Mouse (Mus musculus) bone marrow, adult 2 months (tissue): Measurements from ENCODE around the gene Arf4.

Experiments
- CTCF ChIP-seq: fragments of 200-500 bp; IDR thresholded peaks from 2 replicates; pipeline ENCODE4 v1.5.1; 2011; ENCODE audit warnings: low read length, control low read depth; ENCODE audit not compliant: control insufficient read depth, insufficient read depth
- POLR2A ChIP-seq: fragments of 200-500 bp; IDR thresholded peaks from 2 replicates; pipeline ENCODE4 v1.6.1; 2011; ENCODE audit warnings: low read depth, mild to moderate bottlenecking, control low read depth, low read length, borderline replicate concordance; ENCODE audit not compliant: control insufficient read depth

DNA sequence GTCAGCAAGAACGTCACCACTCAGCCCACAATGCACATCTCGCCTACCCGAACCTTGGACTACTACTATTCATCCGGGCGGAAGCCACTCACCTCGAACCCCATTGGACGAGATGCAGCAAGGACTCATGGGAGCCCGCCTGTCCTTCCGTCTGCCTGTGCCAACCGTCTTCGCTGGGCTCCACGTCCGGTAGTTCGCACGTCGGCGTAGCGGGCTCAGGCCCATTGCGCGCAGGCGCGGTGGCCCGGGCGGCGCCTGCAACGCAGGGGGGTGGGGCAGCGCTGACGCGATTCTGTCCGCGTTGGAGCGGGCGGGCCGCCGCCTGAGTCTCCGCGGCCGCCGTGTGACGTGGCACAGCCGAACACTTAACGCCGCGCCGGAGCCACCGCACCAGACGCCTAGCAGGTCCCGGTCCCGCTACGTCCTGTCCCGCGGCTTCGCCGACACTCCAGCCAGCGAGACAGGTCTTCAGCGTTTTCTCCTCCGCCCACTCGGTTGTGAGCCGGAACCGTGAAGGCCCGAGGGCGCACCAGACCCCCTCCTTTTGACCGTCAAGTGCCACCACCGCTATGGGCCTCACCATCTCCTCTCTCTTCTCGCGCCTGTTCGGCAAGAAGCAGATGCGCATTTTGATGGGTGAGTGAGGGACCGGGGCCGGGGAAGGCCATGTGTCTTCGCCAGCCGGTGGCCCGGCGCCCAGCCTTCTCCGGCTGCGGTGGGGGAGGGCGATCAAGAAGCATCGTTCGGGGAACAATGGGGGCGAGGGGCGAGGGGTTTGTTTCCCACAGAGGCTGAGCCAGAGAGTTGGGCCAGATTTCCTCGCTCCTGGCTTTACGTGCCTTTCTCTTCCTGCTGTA lies at the start of gene Arf4:
- TF ChIP-seq CTCF = no peak
- peak; percentile 87 for TF ChIP-seq POLR2A
